In the genomic region with DNA sequence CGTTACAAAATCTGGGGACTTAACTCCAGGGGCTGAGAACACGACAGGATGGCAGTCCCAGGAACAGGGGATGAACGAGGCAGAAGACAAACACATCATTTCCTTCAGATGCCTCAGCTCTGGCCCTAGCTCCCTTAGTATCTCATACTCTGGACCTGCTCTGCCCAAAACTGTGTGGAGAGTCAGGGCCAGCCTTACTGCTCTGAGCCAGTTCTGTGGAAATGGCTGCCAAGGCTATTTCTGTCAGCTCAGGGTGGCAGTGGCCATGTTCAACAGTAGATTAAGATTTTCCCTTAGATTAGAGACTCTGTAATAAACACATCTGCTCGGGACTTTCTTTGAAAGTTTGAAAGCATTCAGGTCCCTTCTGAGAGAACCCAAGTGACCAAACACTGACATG, we compare ENCODE assay signal across 12 mouse cellular contexts. TPM values are rescaled to one million over a fixed set of nuclear protein-coding genes. Genes with fewer than 3 reads are reported as not detected.
"Had no signal": no experiment of that assay in that cellular context is flagged by ENCODE, and none has a peak within 500 bp of the region (broad histone marks: within the 10 kb centered on the region; RNA-seq: fewer than 3 reads in every experiment).

No protein-coding gene starts in this region.

- H3K27ac ChIP-seq: limb, embryonic 15.5 days; liver, embryonic 12.5 days; midbrain, embryonic 13.5 days had no signal

- H3K9me3 ChIP-seq: limb, embryonic 15.5 days; liver, embryonic 12.5 days; midbrain, embryonic 13.5 days had no signal

- H3K27me3 ChIP-seq: limb, embryonic 15.5 days; liver, embryonic 12.5 days; midbrain, embryonic 13.5 days had no signal

- H3K9ac ChIP-seq: limb, embryonic 15.5 days; liver, embryonic 12.5 days; lung, embryonic 14.5 days; midbrain, embryonic 13.5 days had no signal

- DNase-seq: kidney, adult 8-10 months; lung, embryonic 14.5 days; lung, postnatal 14 days; right cerebral cortex, adult 18-20 months; right cerebral cortex, postnatal 25 days; thymus, adult 18-20 months; thymus, postnatal 14 days had no signal

- H3K4me3 ChIP-seq: limb, embryonic 15.5 days; liver, embryonic 12.5 days; midbrain, embryonic 13.5 days; myocyte had no signal

- H3K36me3 ChIP-seq: liver, embryonic 12.5 days had no signal

- ATAC-seq: liver, embryonic 12.5 days; midbrain, embryonic 13.5 days had no signal

- H3K4me2 ChIP-seq: limb, embryonic 15.5 days; liver, embryonic 12.5 days; lung, embryonic 14.5 days; midbrain, embryonic 13.5 days had no signal

- H3K4me1 ChIP-seq: liver, embryonic 12.5 days had no signal

RNA-seq across cellular contexts. Expression of a gene that starts 22.2 kb away (rescaled TPM):
- total RNA-seq: megakaryocyte-erythroid progenitor cell, adult 5-6 weeks had no signal
- polyA plus RNA-seq: midbrain, embryonic 13.5 days; myocyte had no signal

RNA-seq across cellular contexts. Expression of a gene that starts 58.5 kb away (rescaled TPM):
- total RNA-seq: megakaryocyte-erythroid progenitor cell, adult 5-6 weeks had no signal
